Mouse (Mus musculus): ENCODE data around the gene Myl6. TPM values are rescaled to one million over a fixed set of nuclear protein-coding genes. Genes with fewer than 3 reads are reported as not detected.
"Not testable (repeated sequence)": the region's sequence is repeated elsewhere in the genome, so short reads cannot be mapped to it uniquely, and the experiment has no call there.

The Myl6 gene
- total RNA-seq, 2 experiments from 2014 or later, result 602 to 610 TPM

GRCm38 (mm10) chr10:128511761-128512160 lies 17.8 kb upstream of the Myl6 start:
- intact Hi-C loops (cut with DNase I), result no loop called here
- no peak for DNase-seq (ENCODE audit: extremely low spot score in 1 of 2, low spot score in 2 of 2)

- no peak for DNase-seq (ENCODE audit: extremely low spot score in 1 of 2, low spot score in 2 of 2)
- intact Hi-C loops (cut with DNase I), result no loop called here
These were observed 17.2 kb upstream of the Myl6 start for GRCm38 (mm10) chr10:128511189-128511588.

DNA sequence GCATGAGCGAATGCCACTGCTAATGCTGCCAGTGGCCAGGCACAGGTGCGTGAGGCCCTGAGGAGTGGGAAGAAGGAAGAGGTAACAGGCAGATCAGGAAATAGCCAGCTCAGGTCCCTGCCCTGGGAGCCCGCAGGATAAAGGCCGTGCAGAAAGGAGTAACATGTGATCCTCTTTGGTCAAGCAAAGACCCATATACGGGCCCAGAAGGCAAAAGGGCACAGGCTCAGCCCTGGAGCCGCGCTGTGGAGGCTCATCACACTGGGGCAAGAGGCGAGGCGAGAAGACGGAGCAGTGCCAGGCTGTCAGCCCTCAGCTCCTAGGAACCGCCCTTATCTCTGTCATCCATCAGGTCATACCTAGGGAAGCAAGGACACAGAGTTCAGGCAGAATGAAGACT lies 16.4 kb upstream of the Myl6 start:
- intact Hi-C loops (cut with DNase I), result no loop called here
- no peak for DNase-seq (ENCODE audit: extremely low spot score in 1 of 2, low spot score in 2 of 2)

DNA sequence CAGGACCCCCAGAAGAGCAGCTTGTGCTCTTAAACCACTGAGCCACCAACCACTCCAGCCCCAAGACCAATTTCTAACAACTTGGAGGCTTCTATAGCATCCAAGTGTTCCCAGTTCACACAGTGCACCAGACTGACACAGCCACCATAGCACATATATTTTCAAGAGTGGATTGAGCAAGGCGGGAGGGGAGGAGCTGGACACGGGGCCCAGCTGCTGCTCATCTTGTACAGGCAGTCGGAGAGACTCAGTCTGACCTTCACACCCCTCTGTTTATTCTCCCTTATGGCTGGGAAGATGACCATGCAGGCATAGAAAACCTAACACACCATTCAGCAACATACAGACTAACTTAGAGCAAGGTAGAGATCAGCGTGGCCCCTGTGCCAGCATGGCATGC lies 15.9 kb upstream of the Myl6 start:
- DNase-seq (ENCODE audit: extremely low spot score in 1 of 2, low spot score in 2 of 2), result no peak
- intact Hi-C loops (cut with DNase I), result loop anchor here (5.0 kb wide), 1 partner anchor 162 kb away; the partner anchor contains the start of gene Suox

- no peak for DNase-seq (ENCODE audit: extremely low spot score in 1 of 2, low spot score in 2 of 2)
- intact Hi-C loops (cut with DNase I), result loop anchor here (5.0 kb wide), 1 partner anchor 163 kb away; the partner anchor contains the start of gene Suox
These were observed 15.3 kb upstream of the Myl6 start for GRCm38 (mm10) chr10:128509203-128509602.

GRCm38 (mm10) chr10:128508260-128508659 lies 14.3 kb upstream of the Myl6 start:
- intact Hi-C loops (cut with DNase I), result loop anchor here (5.0 kb wide), 1 partner anchor 164 kb away; the partner anchor contains the start of gene Suox
- DNase-seq (ENCODE audit: extremely low spot score in 1 of 2, low spot score in 2 of 2), result no peak

DNA sequence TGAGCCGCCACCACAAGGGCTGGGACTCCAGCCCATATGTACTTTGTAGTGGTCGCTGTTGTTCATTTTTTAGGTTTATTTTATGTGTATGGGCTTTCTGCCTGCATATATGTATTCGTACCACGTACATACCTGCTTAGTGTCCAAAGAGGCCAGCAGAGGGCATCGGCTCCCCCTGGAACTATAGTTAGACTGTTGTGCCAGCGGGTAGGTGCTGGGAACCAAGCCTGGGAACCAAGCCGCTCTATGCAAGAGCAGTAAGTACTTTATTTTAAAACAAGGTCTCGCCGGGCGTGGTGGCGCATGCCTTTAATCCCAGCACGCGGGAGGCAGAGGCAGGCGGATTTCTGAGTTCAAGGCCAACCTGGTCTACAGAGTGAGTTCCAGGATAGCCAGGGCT lies 12.0 kb upstream of the Myl6 start:
- DNase-seq (ENCODE audit: extremely low spot score in 1 of 2, low spot score in 2 of 2), result no peak
- intact Hi-C loops (cut with DNase I), result loop anchor here (5.0 kb wide), 1 partner anchor 166 kb away; the partner anchor contains the start of gene Suox

DNA sequence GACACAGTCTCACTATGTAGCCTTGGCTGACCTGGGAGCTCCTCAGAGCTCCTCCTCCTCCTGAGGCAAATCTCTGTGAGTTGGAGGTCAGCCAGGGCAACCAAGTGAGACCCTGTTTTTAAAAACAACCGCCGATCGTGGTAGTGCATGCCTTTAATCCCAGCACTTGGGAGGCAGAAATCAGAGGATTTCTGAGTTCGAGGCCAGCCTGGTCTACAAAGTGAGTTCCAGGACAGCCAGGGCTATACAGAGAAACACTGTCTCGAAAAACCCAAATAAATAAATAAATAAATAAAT lies 11.4 kb upstream of the Myl6 start:
- intact Hi-C loops (cut with DNase I), result loop anchor here (5.0 kb wide), 1 partner anchor 167 kb away; the partner anchor contains the start of gene Suox
- not testable (repeated sequence) for DNase-seq (ENCODE audit: extremely low spot score in 1 of 2, low spot score in 2 of 2)

- no peak for DNase-seq (ENCODE audit: extremely low spot score in 1 of 2, low spot score in 2 of 2)
- intact Hi-C loops (cut with DNase I), result loop anchor here (5.0 kb wide), 1 partner anchor 167 kb away; the partner anchor contains the start of gene Suox
These were observed 10.9 kb upstream of the Myl6 start for GRCm38 (mm10) chr10:128504641-128505370.

GRCm38 (mm10) chr10:128504012-128504411 lies 10.1 kb upstream of the Myl6 start:
- intact Hi-C loops (cut with DNase I), result no loop called here

GRCm38 (mm10) chr10:128503532-128503931 lies 9.6 kb upstream of the Myl6 start:
- no peak for DNase-seq (ENCODE audit: extremely low spot score in 1 of 2, low spot score in 2 of 2)
- intact Hi-C loops (cut with DNase I), result no loop called here

More at GRCm38 (mm10) chr10:128504012-128504411, 10.1 kb upstream of the Myl6 start:
- no peak for DNase-seq (ENCODE audit: extremely low spot score in 1 of 2, low spot score in 2 of 2)

- DNase-seq (ENCODE audit: extremely low spot score in 1 of 2, low spot score in 2 of 2), result no peak
- intact Hi-C loops (cut with DNase I), result no loop called here
These were observed 8.4 kb upstream of the Myl6 start for GRCm38 (mm10) chr10:128502341-128502740.

- intact Hi-C loops (cut with DNase I), result no loop called here
- DNase-seq (ENCODE audit: extremely low spot score in 1 of 2, low spot score in 2 of 2), result peak in 1 of 2 experiments; percentile 74
These were observed 5.2 kb upstream of the Myl6 start for GRCm38 (mm10) chr10:128499116-128499671.

DNA sequence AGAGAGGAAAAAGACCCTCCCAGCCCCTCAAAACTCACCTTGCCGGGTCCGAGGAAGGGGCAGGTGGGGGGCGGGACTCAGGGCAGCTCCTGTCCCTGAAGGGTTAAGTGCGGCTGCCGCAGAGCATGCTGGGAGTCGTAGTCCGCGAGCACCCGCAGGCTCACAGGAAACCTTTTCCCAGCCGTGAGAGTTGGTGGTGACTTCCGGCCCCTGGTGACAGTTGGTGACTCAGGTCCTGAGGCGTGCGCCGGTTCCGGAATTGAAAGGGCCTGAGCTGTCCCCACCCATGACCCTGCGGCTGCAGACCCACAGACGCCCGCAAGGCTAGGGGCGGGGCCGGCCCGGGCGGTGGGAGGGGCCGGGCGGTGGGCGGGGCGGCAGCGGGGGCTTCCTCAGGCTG lies 4.6 kb upstream of the Myl6 start, which contains the start of gene Myl6b:
TSS of gene Myl6b (minus strand) at position 96 of the 400 bp plus-strand sequence.
- intact Hi-C loops (cut with DNase I), result no loop called here
- peak; percentile 96 to 98 for DNase-seq (ENCODE audit: extremely low spot score in 1 of 2, low spot score in 2 of 2)

- intact Hi-C loops (cut with DNase I), result no loop called here
These were observed 3.3 kb upstream of the Myl6 start for GRCm38 (mm10) chr10:128497134-128497737.

GRCm38 (mm10) chr10:128496509-128497077 lies 2.6 kb upstream of the Myl6 start:
- no peak for DNase-seq (ENCODE audit: extremely low spot score in 1 of 2, low spot score in 2 of 2)
- intact Hi-C loops (cut with DNase I), result no loop called here

More at GRCm38 (mm10) chr10:128497134-128497737, 3.3 kb upstream of the Myl6 start:
- no peak for DNase-seq (ENCODE audit: extremely low spot score in 1 of 2, low spot score in 2 of 2)

- DNase-seq (ENCODE audit: extremely low spot score in 1 of 2, low spot score in 2 of 2), result no peak
- intact Hi-C loops (cut with DNase I), result no loop called here
These were observed 2.0 kb upstream of the Myl6 start for GRCm38 (mm10) chr10:128495903-128496302.

DNA sequence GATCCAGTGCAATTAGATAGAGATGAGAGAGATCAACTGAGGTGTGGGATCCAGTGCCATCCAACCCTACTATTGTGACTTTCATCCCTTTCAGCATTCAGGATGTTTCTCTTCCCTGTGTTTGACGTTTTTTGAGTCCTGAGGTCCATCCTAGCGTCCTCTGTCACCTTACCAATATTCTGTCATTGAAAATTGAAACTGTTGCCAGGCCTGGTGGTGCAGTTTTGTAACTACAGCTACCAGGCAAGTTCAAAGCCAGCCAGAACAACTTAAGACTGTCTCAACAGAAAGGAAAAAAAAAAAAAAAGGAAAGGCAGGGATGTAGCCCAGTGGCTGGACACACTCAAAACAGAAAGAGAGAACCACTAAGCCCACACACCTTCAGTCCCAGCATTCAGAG lies 1.3 kb upstream of the Myl6 start:
- DNase-seq (ENCODE audit: extremely low spot score in 1 of 2, low spot score in 2 of 2), result no peak
- intact Hi-C loops (cut with DNase I), result no loop called here

GRCm38 (mm10) chr10:128494667-128495245 lies 811 bp upstream of the Myl6 start:
- DNase-seq (ENCODE audit: extremely low spot score in 1 of 2, low spot score in 2 of 2), result no peak
- intact Hi-C loops (cut with DNase I), result loop anchor here (5.0 kb wide), 2 partner anchors 33 to 53 kb away; partner anchors contain the start of genes Esyt1, Rpl41 and Zc3h10
